Mouse (Mus musculus): ENCODE measurements around the gene Cux1. TPM values are rescaled to one million over a fixed set of nuclear protein-coding genes. Genes with fewer than 3 reads are reported as not detected.

The Cux1 gene
- polyA plus RNA-seq, 1 experiment = 24.7 TPM

GRCm38 (mm10) chr5:136514049-136514677, 53.1 kb downstream of the Cux1 start:
- 29% methylated on average over 6 of the region's 6 CpGs for WGBS
- H3K36me3 ChIP-seq (ENCODE audit: control insufficient read depth, insufficient read depth, low read length) = no peaks in the 10 kb centered on the region
- TF ChIP-seq POLR2A (IDR thresholded peaks at IDR 0.05; ENCODE audit: low read depth, low read length) (no peak), CTCF (IDR thresholded peaks at IDR 0.05; ENCODE audit: extremely low read depth, insufficient read depth, insufficient read length, insufficient replicate concordance) (no peak)
- no peak for DNase-seq (ENCODE audit: low read depth in 1 of 2, low spot score in 2 of 2)
- H3K27ac ChIP-seq (ENCODE audit: insufficient read depth, low read length) = no peak overlapping the region
- no peaks in the 10 kb centered on the region for H3K27me3 ChIP-seq (ENCODE audit: control insufficient read depth, insufficient read depth, low read length)
- peaks cover 12% of the 10 kb centered on the region for H3K4me1 ChIP-seq (ENCODE audit: control insufficient read depth, insufficient read depth, insufficient read length)
- no peak overlapping the region for H3K4me3 ChIP-seq (ENCODE audit: extremely low read depth, insufficient read depth, insufficient read length)

- no peaks in the 10 kb centered on the region for H3K27me3 ChIP-seq (ENCODE audit: control insufficient read depth, insufficient read depth, low read length)
- DNase-seq (ENCODE audit: low read depth in 1 of 2, low spot score in 2 of 2) = no peak
- no peaks in the 10 kb centered on the region for H3K36me3 ChIP-seq (ENCODE audit: control insufficient read depth, insufficient read depth, low read length)
- 75% methylated on average over 2 of the region's 2 CpGs for WGBS
- peaks cover 8% of the 10 kb centered on the region for H3K4me1 ChIP-seq (ENCODE audit: control insufficient read depth, insufficient read depth, insufficient read length)
- no peak overlapping the region for H3K4me3 ChIP-seq (ENCODE audit: extremely low read depth, insufficient read depth, insufficient read length)
- TF ChIP-seq CTCF (IDR thresholded peaks at IDR 0.05; ENCODE audit: extremely low read depth, insufficient read depth, insufficient read length, insufficient replicate concordance) = no peak
- no peak for TF ChIP-seq POLR2A (IDR thresholded peaks at IDR 0.05; ENCODE audit: low read depth, low read length)
- H3K27ac ChIP-seq (ENCODE audit: insufficient read depth, low read length) = no peak overlapping the region
Observed at GRCm38 (mm10) chr5:136512103-136512674, 55.1 kb downstream of the Cux1 start.

DNA sequence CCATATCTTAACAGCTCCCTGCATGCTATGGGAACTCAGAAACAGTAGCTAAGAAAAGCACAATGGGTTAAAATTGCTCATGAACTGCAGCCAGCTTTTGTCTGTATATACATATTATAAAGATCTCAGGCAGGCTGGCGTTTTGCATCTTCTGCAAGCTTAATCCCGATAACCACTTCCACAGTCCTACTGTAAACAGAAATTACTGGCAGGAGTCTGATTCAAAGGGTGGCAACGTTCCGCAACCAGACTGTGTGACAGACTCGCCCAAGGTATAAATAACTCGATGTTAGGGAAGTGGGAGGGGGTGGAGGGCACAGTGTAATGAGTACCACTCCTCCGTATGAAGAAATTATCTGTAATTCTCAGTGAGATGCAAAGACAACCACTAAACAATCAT, 55.9 kb downstream of the Cux1 start:
- TF ChIP-seq POLR2A (IDR thresholded peaks at IDR 0.05; ENCODE audit: low read depth, low read length) (no peak), CTCF (IDR thresholded peaks at IDR 0.05; ENCODE audit: extremely low read depth, insufficient read depth, insufficient read length, insufficient replicate concordance) (no peak)
- H3K36me3 ChIP-seq (ENCODE audit: control insufficient read depth, insufficient read depth, low read length) = no peaks in the 10 kb centered on the region
- WGBS = 42% methylated on average over 7 of the region's 7 CpGs
- peaks cover 8% of the 10 kb centered on the region for H3K4me1 ChIP-seq (ENCODE audit: control insufficient read depth, insufficient read depth, insufficient read length)
- no peak overlapping the region for H3K4me3 ChIP-seq (ENCODE audit: extremely low read depth, insufficient read depth, insufficient read length)
- H3K27me3 ChIP-seq (ENCODE audit: control insufficient read depth, insufficient read depth, low read length) = no peaks in the 10 kb centered on the region
- no peak overlapping the region for H3K27ac ChIP-seq (ENCODE audit: insufficient read depth, low read length)
- no peak for DNase-seq (ENCODE audit: low read depth in 1 of 2, low spot score in 2 of 2)

- DNase-seq (ENCODE audit: low read depth in 1 of 2, low spot score in 2 of 2) = no peak
- H3K27ac ChIP-seq (ENCODE audit: insufficient read depth, low read length) = no peak overlapping the region
- TF ChIP-seq CTCF (IDR thresholded peaks at IDR 0.05; ENCODE audit: extremely low read depth, insufficient read depth, insufficient read length, insufficient replicate concordance) (no peak), POLR2A (IDR thresholded peaks at IDR 0.05; ENCODE audit: low read depth, low read length) (no peak)
- WGBS = 84% methylated on average over 5 of the region's 5 CpGs
- no peak overlapping the region for H3K4me3 ChIP-seq (ENCODE audit: extremely low read depth, insufficient read depth, insufficient read length)
- H3K27me3 ChIP-seq (ENCODE audit: control insufficient read depth, insufficient read depth, low read length) = no peaks in the 10 kb centered on the region
- peaks cover 8% of the 10 kb centered on the region for H3K4me1 ChIP-seq (ENCODE audit: control insufficient read depth, insufficient read depth, insufficient read length)
- H3K36me3 ChIP-seq (ENCODE audit: control insufficient read depth, insufficient read depth, low read length) = no peaks in the 10 kb centered on the region
Observed at GRCm38 (mm10) chr5:136510609-136511008, 56.7 kb downstream of the Cux1 start.

GRCm38 (mm10) chr5:136507629-136508028, 59.7 kb downstream of the Cux1 start:
- no peak overlapping the region for H3K4me3 ChIP-seq (ENCODE audit: extremely low read depth, insufficient read depth, insufficient read length)
- TF ChIP-seq CTCF (IDR thresholded peaks at IDR 0.05; ENCODE audit: extremely low read depth, insufficient read depth, insufficient read length, insufficient replicate concordance) (no peak), POLR2A (IDR thresholded peaks at IDR 0.05; ENCODE audit: low read depth, low read length) (no peak)
- H3K27me3 ChIP-seq (ENCODE audit: control insufficient read depth, insufficient read depth, low read length) = no peaks in the 10 kb centered on the region
- no peaks in the 10 kb centered on the region for H3K36me3 ChIP-seq (ENCODE audit: control insufficient read depth, insufficient read depth, low read length)
- no peak for DNase-seq (ENCODE audit: low read depth in 1 of 2, low spot score in 2 of 2)
- H3K27ac ChIP-seq (ENCODE audit: insufficient read depth, low read length) = no peak overlapping the region
- H3K4me1 ChIP-seq (ENCODE audit: control insufficient read depth, insufficient read depth, insufficient read length) = peaks cover 17% of the 10 kb centered on the region
- 97% methylated on average over 4 of the region's 4 CpGs for WGBS

DNA sequence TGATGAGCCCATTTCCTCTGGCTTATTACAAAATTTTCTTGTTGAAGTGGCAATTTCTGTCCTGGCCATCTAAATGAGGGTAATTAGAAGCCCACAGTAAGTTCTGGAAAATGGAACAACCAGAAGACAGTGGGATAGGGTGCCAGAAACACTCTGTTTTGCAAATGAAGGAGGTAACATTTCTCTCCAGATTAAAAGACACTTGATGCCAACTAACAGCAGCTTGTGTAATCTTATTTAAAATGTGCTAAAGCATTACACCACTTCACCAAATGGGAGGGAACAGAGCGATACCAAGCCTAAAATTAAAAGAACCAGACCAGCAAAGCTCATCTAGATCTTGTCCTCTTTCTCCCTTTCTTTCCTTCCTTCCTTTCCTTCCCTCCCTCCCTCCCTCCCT, 61.0 kb downstream of the Cux1 start:
- no peak overlapping the region for H3K4me3 ChIP-seq (ENCODE audit: extremely low read depth, insufficient read depth, insufficient read length)
- H3K4me1 ChIP-seq (ENCODE audit: control insufficient read depth, insufficient read depth, insufficient read length) = peaks cover 13% of the 10 kb centered on the region
- DNase-seq (ENCODE audit: low read depth in 1 of 2, low spot score in 2 of 2) = no peak
- no peak overlapping the region for H3K27ac ChIP-seq (ENCODE audit: insufficient read depth, low read length)
- H3K36me3 ChIP-seq (ENCODE audit: control insufficient read depth, insufficient read depth, low read length) = no peaks in the 10 kb centered on the region
- WGBS = 97% methylated on average over 1 of the region's 1 CpGs
- TF ChIP-seq CTCF (IDR thresholded peaks at IDR 0.05; ENCODE audit: extremely low read depth, insufficient read depth, insufficient read length, insufficient replicate concordance) = no peak
- no peak for TF ChIP-seq POLR2A (IDR thresholded peaks at IDR 0.05; ENCODE audit: low read depth, low read length)
- no peaks in the 10 kb centered on the region for H3K27me3 ChIP-seq (ENCODE audit: control insufficient read depth, insufficient read depth, low read length)

DNA sequence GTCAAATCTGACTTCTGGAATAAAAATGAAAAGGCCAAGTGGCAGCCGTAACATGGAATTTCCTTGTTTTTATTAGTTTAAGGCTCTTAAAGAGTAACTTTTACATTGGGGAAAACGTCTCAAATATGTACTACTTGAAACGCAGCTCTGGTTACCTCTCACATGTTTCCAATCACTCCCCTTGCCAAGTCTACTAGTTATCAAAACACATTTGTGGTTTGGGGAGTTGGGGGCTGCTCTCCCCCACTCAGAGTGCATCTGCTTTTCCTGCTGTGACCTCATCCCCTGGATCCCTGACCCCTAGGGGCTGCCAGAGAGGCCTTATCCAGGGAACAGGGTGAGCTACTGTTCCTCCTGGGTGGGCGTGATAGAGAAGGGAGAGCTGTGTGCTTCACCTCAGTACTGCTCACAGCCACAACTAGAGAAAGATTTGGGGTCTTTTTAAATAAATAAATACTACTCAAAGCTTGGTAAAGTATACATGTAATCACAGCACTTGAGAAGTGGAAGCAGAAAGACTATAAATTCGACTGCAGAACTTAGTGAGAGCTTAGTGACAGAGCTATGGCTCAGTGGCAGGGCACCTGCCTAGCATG, 64.7 kb downstream of the Cux1 start:
- WGBS = 68% methylated on average over 5 of the region's 5 CpGs
- no peaks in the 10 kb centered on the region for H3K27me3 ChIP-seq (ENCODE audit: control insufficient read depth, insufficient read depth, low read length)
- peaks cover 16% of the 10 kb centered on the region; the same call in 1 of the 2 replicates for H3K4me1 ChIP-seq (ENCODE audit: control insufficient read depth, insufficient read depth, insufficient read length)
- no peak overlapping the region for H3K4me3 ChIP-seq (ENCODE audit: extremely low read depth, insufficient read depth, insufficient read length)
- TF ChIP-seq CTCF (IDR thresholded peaks at IDR 0.05; ENCODE audit: extremely low read depth, insufficient read depth, insufficient read length, insufficient replicate concordance) (no peak), POLR2A (IDR thresholded peaks at IDR 0.05; ENCODE audit: low read depth, low read length) (no peak)
- DNase-seq (ENCODE audit: low read depth in 1 of 2, low spot score in 2 of 2) = no peak
- no peak overlapping the region for H3K27ac ChIP-seq (ENCODE audit: insufficient read depth, low read length)
- H3K36me3 ChIP-seq (ENCODE audit: control insufficient read depth, insufficient read depth, low read length) = no peaks in the 10 kb centered on the region
